Mouse (Mus musculus) liver, postnatal 0 days (tissue): ENCODE data around the gene Ikzf2.

Experiments used
- CTCF ChIP-seq: sonication (generic); IDR thresholded peaks from 2 replicates; pipeline ENCODE4 v1.5.1; 2016; ENCODE audit warnings: antibody characterized with exemption, low read depth
- EP300 ChIP-seq: IDR thresholded peaks from 2 replicates; pipeline ENCODE4 v1.6.1; 2016; ENCODE audit warnings: antibody characterized with exemption, low read depth, mild to moderate bottlenecking

- TF ChIP-seq CTCF: no peak
- no peak for TF ChIP-seq EP300
Measured at GRCm38 (mm10) chr1:69629513-69629912, 57.5 kb downstream of the Ikzf2 start.
